Mouse (Mus musculus): Measurements from ENCODE around the gene Angel2. TPM values are rescaled to one million over a fixed set of nuclear protein-coding genes. Genes with fewer than 3 reads are reported as not detected.

Gene Angel2
- polyA plus RNA-seq, 2 experiments, result 11.8 to 15.3 TPM

- TF ChIP-seq EP300 (IDR thresholded peaks at IDR 0.05; ENCODE audit: low read depth) (no peak), CTCF (IDR thresholded peaks at IDR 0.05; ENCODE audit: low read depth) (no peak)
- Histone ChIP-seq H3K4me1 (replicated peaks; ENCODE audit: control insufficient read depth in 2 of 2, insufficient read depth in 2 of 2, low read length in 1 of 2) (peaks cover 0 to 11% of the 10 kb centered on the region in 2 experiments; a peak in 2 of 4 replicates), H3K36me3 (replicated peaks; ENCODE audit: control insufficient read depth, insufficient read depth, low read depth) (no peaks in the 10 kb centered on the region), H3K4me2 (ENCODE audit: low read depth) (peak overlapping the region; percentile 72; the same call in 1 of the 2 replicates), H3K9ac (replicated peaks) (no peak overlapping the region), H3K27me3 (ENCODE audit: control insufficient read depth, insufficient read depth, low read length) (no peaks in the 10 kb centered on the region), H3K27ac (no peak overlapping the region), H3K4me3 (ENCODE audit: insufficient read depth in 1 of 2, low read depth in 2 of 2, low read length in 2 of 2) (no peak overlapping the region), H3K9me3 (ENCODE audit: control insufficient read depth, low read length) (no peaks in the 10 kb centered on the region)
- ATAC-seq (ENCODE audit: insufficient read depth) (no peak), DNase-seq (ENCODE audit: low read depth in 3 of 3, low spot score in 3 of 3) (no peak)
- WGBS (ENCODE audit: insufficient replicate concordance), result 34% methylated on average over 1 of the region's 1 CpGs
Observed at GRCm38 (mm10) chr1:190912623-190913022, 12.3 kb upstream of the Angel2 start.

- TF ChIP-seq EP300 (IDR thresholded peaks at IDR 0.05; ENCODE audit: low read depth), result no peak
- TF ChIP-seq CTCF (IDR thresholded peaks at IDR 0.05; ENCODE audit: low read depth), result no peak
- Histone ChIP-seq H3K4me2 (ENCODE audit: low read depth) (no peak overlapping the region), H3K4me3 (ENCODE audit: insufficient read depth in 1 of 2, low read depth in 2 of 2, low read length in 2 of 2) (no peak overlapping the region), H3K27ac (no peak overlapping the region), H3K4me1 (replicated peaks; ENCODE audit: control insufficient read depth in 2 of 2, insufficient read depth in 2 of 2, low read length in 1 of 2) (0 out of 4 replicates have a peak, but pooled peaks cover 0 to 2% of the 10 kb centered on the region in 2 experiments), H3K27me3 (ENCODE audit: control insufficient read depth, insufficient read depth, low read length) (no peaks in the 10 kb centered on the region), H3K9me3 (ENCODE audit: control insufficient read depth, low read length) (no peaks in the 10 kb centered on the region), H3K36me3 (replicated peaks; ENCODE audit: control insufficient read depth, insufficient read depth, low read depth) (no peaks in the 10 kb centered on the region), H3K9ac (replicated peaks) (no peak overlapping the region)
- 53% methylated on average over 7 of the region's 7 CpGs for WGBS (ENCODE audit: insufficient replicate concordance)
- ATAC-seq (ENCODE audit: insufficient read depth) (no peak), DNase-seq (ENCODE audit: low read depth in 3 of 3, low spot score in 3 of 3) (no peak)
Observed at GRCm38 (mm10) chr1:190918938-190919337, 6.0 kb upstream of the Angel2 start.

- DNase-seq (ENCODE audit: low read depth in 3 of 3, low spot score in 3 of 3) (no peak), ATAC-seq (ENCODE audit: insufficient read depth) (no peak)
- H3K4me2 ChIP-seq (ENCODE audit: low read depth), result no peak overlapping the region
- WGBS (ENCODE audit: insufficient replicate concordance), result 53% methylated on average over 8 of the region's 8 CpGs
- no peaks in the 10 kb centered on the region for H3K9me3 ChIP-seq (ENCODE audit: control insufficient read depth, low read length)
- H3K9ac ChIP-seq (replicated peaks), result no peak overlapping the region
- 0 out of 4 replicates have a peak, but pooled peaks cover 0 to 2% of the 10 kb centered on the region in 2 experiments for H3K4me1 ChIP-seq (replicated peaks; ENCODE audit: control insufficient read depth in 2 of 2, insufficient read depth in 2 of 2, low read length in 1 of 2)
- TF ChIP-seq CTCF (IDR thresholded peaks at IDR 0.05; ENCODE audit: low read depth) (no peak), EP300 (IDR thresholded peaks at IDR 0.05; ENCODE audit: low read depth) (no peak)
- H3K36me3 ChIP-seq (replicated peaks; ENCODE audit: control insufficient read depth, insufficient read depth, low read depth), result no peaks in the 10 kb centered on the region
- H3K27ac ChIP-seq, result no peak overlapping the region
- no peaks in the 10 kb centered on the region for H3K27me3 ChIP-seq (ENCODE audit: control insufficient read depth, insufficient read depth, low read length)
- H3K4me3 ChIP-seq (ENCODE audit: insufficient read depth in 1 of 2, low read depth in 2 of 2, low read length in 2 of 2), result no peak overlapping the region
Observed at GRCm38 (mm10) chr1:190919725-190920469, 5.0 kb upstream of the Angel2 start.

- Histone ChIP-seq H3K4me1 (replicated peaks; ENCODE audit: control insufficient read depth in 2 of 2, insufficient read depth in 2 of 2, low read length in 1 of 2) (peaks cover 11 to 16% of the 10 kb centered on the region in 2 experiments), H3K9me3 (ENCODE audit: control insufficient read depth, low read length) (no peaks in the 10 kb centered on the region), H3K27me3 (ENCODE audit: control insufficient read depth, insufficient read depth, low read length) (no peaks in the 10 kb centered on the region), H3K27ac (no peak overlapping the region), H3K4me3 (ENCODE audit: insufficient read depth in 1 of 2, low read depth in 2 of 2, low read length in 2 of 2) (peak overlapping the region in 1 of 2 experiments; percentile 82; a peak in 2 of 4 replicates), H3K4me2 (ENCODE audit: low read depth) (peak overlapping the region; percentile 95), H3K9ac (replicated peaks) (no peak overlapping the region), H3K36me3 (replicated peaks; ENCODE audit: control insufficient read depth, insufficient read depth, low read depth) (no peaks in the 10 kb centered on the region)
- DNase-seq (ENCODE audit: low read depth in 3 of 3, low spot score in 3 of 3), result no peak
- no peak for ATAC-seq (ENCODE audit: insufficient read depth)
- WGBS (ENCODE audit: insufficient replicate concordance), result 76% methylated on average over 3 of the region's 3 CpGs
- TF ChIP-seq CTCF (IDR thresholded peaks at IDR 0.05; ENCODE audit: low read depth) (no peak), EP300 (IDR thresholded peaks at IDR 0.05; ENCODE audit: low read depth) (no peak)
Observed at GRCm38 (mm10) chr1:190927311-190927710, 2.4 kb downstream of the Angel2 start.

- H3K27me3 ChIP-seq (ENCODE audit: control insufficient read depth, insufficient read depth, low read length), result no peaks in the 10 kb centered on the region
- no peaks in the 10 kb centered on the region for H3K9me3 ChIP-seq (ENCODE audit: control insufficient read depth, low read length)
- no peak for TF ChIP-seq CTCF (IDR thresholded peaks at IDR 0.05; ENCODE audit: low read depth)
- no peak for TF ChIP-seq EP300 (IDR thresholded peaks at IDR 0.05; ENCODE audit: low read depth)
- ATAC-seq (ENCODE audit: insufficient read depth), result peak; percentile 22
- H3K4me1 ChIP-seq (replicated peaks; ENCODE audit: control insufficient read depth in 2 of 2, insufficient read depth in 2 of 2, low read length in 1 of 2), result peaks cover 11 to 16% of the 10 kb centered on the region in 2 experiments
- H3K27ac ChIP-seq, result peak overlapping the region; percentile 90
- H3K9ac ChIP-seq (replicated peaks), result peak overlapping the region; percentile 86
- 6% methylated on average over 16 of the region's 16 CpGs for whole genome bisulfite sequencing (ENCODE audit: insufficient replicate concordance)
- H3K4me3 ChIP-seq (ENCODE audit: insufficient read depth in 1 of 2, low read depth in 2 of 2, low read length in 2 of 2), result peak overlapping the region; percentile 81 to 82
- DNase-seq (ENCODE audit: low read depth in 3 of 3, low spot score in 3 of 3), result peak; percentile 6 to 31 (median 20)
- H3K36me3 ChIP-seq (replicated peaks; ENCODE audit: control insufficient read depth, insufficient read depth, low read depth), result no peaks in the 10 kb centered on the region; the same call in 1 of the 2 replicates
- peak overlapping the region; percentile 95 for H3K4me2 ChIP-seq (ENCODE audit: low read depth)
Observed at GRCm38 (mm10) chr1:190927751-190928369, 2.9 kb downstream of the Angel2 start.
